Comparison of ENCODE assay signal across 7 mouse cellular contexts in the genomic region with DNA sequence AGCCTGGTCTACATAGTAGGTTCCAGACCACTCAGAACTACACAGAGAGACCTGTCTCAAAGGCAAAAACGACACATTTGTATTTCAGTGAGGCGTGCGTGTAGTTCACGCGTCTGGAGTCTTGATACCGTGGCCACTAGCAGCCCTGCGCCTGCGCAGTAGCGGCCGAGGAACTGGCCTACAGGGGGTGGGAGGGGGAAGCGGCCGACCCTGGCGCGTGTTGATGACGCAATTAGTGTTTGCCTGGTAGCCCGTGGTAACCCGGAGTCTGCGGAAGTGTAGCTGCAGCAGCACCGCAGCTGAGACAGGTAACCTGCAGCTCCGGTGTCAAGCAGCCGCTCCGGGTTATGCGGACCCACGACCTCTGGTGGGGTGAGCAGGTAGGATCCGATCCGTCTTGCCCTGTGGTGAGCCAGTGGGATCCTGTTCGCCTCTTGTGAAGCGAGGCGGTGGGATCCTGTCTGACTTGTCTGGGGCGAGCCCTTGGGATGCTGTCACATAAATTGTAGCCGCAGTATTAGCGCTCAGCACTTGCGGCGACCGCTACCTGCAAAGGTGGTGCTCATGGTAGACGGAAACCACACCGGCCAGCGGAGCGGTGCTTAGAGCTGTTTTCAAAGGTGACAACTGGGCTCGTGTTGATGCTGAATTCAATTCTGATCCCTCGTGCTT. TPM values are rescaled to one million over a fixed set of nuclear protein-coding genes. Genes with fewer than 3 reads are reported as not detected.
A peak's percentile ranks its signal among the peaks of the same experiment; 100 is the strongest.
DNase-seq lines count a peak whose midpoint lies in the region; ATAC-seq lines count a peak whose summit lies in the region.

2010111I01Rik (plus strand) TSS at position 254 of the 672 bp plus-strand sequence.

- H3K27me3 ChIP-seq in embryonic facial prominence, embryonic 11.5 days (ENCODE audit: control insufficient read depth, insufficient read depth, low read length): no peaks in the 10 kb centered on the region
- H3K27me3 ChIP-seq in limb, embryonic 10.5 days (ENCODE audit: low read depth, poor library complexity, severe bottlenecking): no peaks in the 10 kb centered on the region
- H3K27me3 ChIP-seq in midbrain, embryonic 13.5 days: no peaks in the 10 kb centered on the region

- H3K4me3 ChIP-seq in embryonic facial prominence, embryonic 11.5 days (ENCODE audit: low read depth, low read length): peak within 1 kb of the TSS; percentile 55
- H3K4me3 ChIP-seq in limb, embryonic 10.5 days: peak within 1 kb of the TSS; percentile 68
- H3K4me3 ChIP-seq in midbrain, embryonic 13.5 days (replicated peaks): peak within 1 kb of the TSS; percentile 69

- peak within 1 kb of the TSS; percentile 79 for H3K4me2 ChIP-seq in embryonic facial prominence, embryonic 11.5 days (ENCODE audit: low read depth, low read length)
- peak within 1 kb of the TSS; percentile 86 for H3K4me2 ChIP-seq in midbrain, embryonic 13.5 days (replicated peaks)

- H3K9me3 ChIP-seq in embryonic facial prominence, embryonic 11.5 days (replicated peaks; ENCODE audit: control insufficient read depth, low read length): no peaks in the 10 kb centered on the region
- H3K9me3 ChIP-seq in limb, embryonic 10.5 days (replicated peaks): no peaks in the 10 kb centered on the region
- no peaks in the 10 kb centered on the region for H3K9me3 ChIP-seq in midbrain, embryonic 13.5 days

- no peaks in the 10 kb centered on the region for H3K36me3 ChIP-seq in embryonic facial prominence, embryonic 11.5 days (replicated peaks; ENCODE audit: control insufficient read depth, insufficient read depth, low read depth, low read length)
- no peaks in the 10 kb centered on the region for H3K36me3 ChIP-seq in limb, embryonic 10.5 days
- no peaks in the 10 kb centered on the region for H3K36me3 ChIP-seq in midbrain, embryonic 13.5 days

- ATAC-seq in embryonic facial prominence, embryonic 11.5 days (replicated peaks; ENCODE audit: insufficient number of reproducible peaks, low FRiP score, low TSS enrichment, low read depth): peak; percentile 93
- ATAC-seq in granulocyte monocyte progenitor cell, adult 5-6 weeks (replicated peaks; ENCODE audit: poor library complexity, severe bottlenecking): peak; percentile 89
- peak; percentile 95 for ATAC-seq in midbrain, embryonic 13.5 days

- no peak within 1 kb of the TSS for H3K27ac ChIP-seq in embryonic facial prominence, embryonic 11.5 days (replicated peaks; ENCODE audit: low read depth, low read length)
- H3K27ac ChIP-seq in limb, embryonic 10.5 days: peak within 1 kb of the TSS; percentile 84
- H3K27ac ChIP-seq in midbrain, embryonic 13.5 days: no peak within 1 kb of the TSS

- peak; percentile 100 for DNase-seq in adrenal gland, postnatal 14 days
- peak; percentile 98 for DNase-seq in embryonic facial prominence, embryonic 11.5 days (ENCODE audit: low spot score)
- peak; percentile 96 for DNase-seq in kidney, adult 11 months
- DNase-seq in limb, embryonic 10.5 days (ENCODE audit: low spot score): peak; percentile 99
- peak; percentile 87 for DNase-seq in spleen, adult 12 weeks (ENCODE audit: low spot score)

- H3K4me1 ChIP-seq in embryonic facial prominence, embryonic 11.5 days (ENCODE audit: control insufficient read depth, insufficient read depth, low read length): no peaks in the 10 kb centered on the region
- peaks cover 21% of the 10 kb centered on the region; the same call in 1 of the 2 replicates for H3K4me1 ChIP-seq in limb, embryonic 10.5 days
- H3K4me1 ChIP-seq in midbrain, embryonic 13.5 days (replicated peaks): peaks cover 9% of the 10 kb centered on the region

- WGBS in embryonic facial prominence, embryonic 11.5 days: under 1% methylated on average over 41 of the region's 41 CpGs
- under 1% methylated on average over 41 of the region's 41 CpGs for WGBS in limb, embryonic 10.5 days
- WGBS in midbrain, embryonic 13.5 days: 1% methylated on average over 41 of the region's 41 CpGs

- H3K9ac ChIP-seq in embryonic facial prominence, embryonic 11.5 days (replicated peaks; ENCODE audit: low read length): peak within 1 kb of the TSS; percentile 58
- H3K9ac ChIP-seq in midbrain, embryonic 13.5 days (replicated peaks): peak within 1 kb of the TSS; percentile 71

RNA-seq across cellular contexts. Expression of gene 2010111I01Rik, which starts in this region (rescaled TPM):
- 78.4 and 78.9 TPM in 2 replicates for total RNA-seq in adrenal gland, postnatal 14 days (2021)
- polyA plus RNA-seq in embryonic facial prominence, embryonic 11.5 days (2014; fragmentation: Nextera tagmentation; extraction: Ambion mirVana): 125 and 136 TPM in 2 replicates
- 86.8 and 97.6 TPM in 2 replicates for total RNA-seq in granulocyte monocyte progenitor cell, adult 5-6 weeks (2014; fragmentation: Nextera tagmentation)
- 61.9 and 91.1 TPM in 2 replicates for total RNA-seq in granulocyte monocyte progenitor cell, adult 5-6 weeks (2017)
- 107 and 122 TPM in 2 replicates for polyA plus RNA-seq in limb, embryonic 10.5 days (2016; fragmentation: Nextera tagmentation; extraction: Ambion mirVana)
- 28.4 and 28.6 TPM in 2 replicates for polyA plus RNA-seq in midbrain, embryonic 13.5 days (2015; fragmentation: Nextera tagmentation; extraction: Ambion mirVana)
